Mouse (Mus musculus) liver, embryonic 14.5 days (tissue): ENCODE measurements around the gene Tef. TPM values are rescaled to one million over a fixed set of nuclear protein-coding genes. Genes with fewer than 3 reads are reported as not detected.

Experiments
- ATAC-seq: fragments of 200-750 bp; cut with Nextera tagmentation; 2 replicates; pipeline ENCODE4 v1.8.0; 2017; ENCODE audit warnings: moderate number of reproducible peaks, mild to moderate bottlenecking, moderate library complexity; ENCODE audit not compliant: insufficient read depth
- DNase-seq, 3 experiments: peaks; one replicate each; pipeline ENCODE4 v3.0.0-alpha.2; 2012 to 2013; ENCODE audit warnings: low read depth in 3 of 3, low spot score in 3 of 3
- H3K27ac ChIP-seq: fragments of 300-500 bp; sonication (generic); 2 replicates; pipeline ENCODE4 v1.5.1; 2014; ENCODE audit warnings: moderate library complexity, mild to moderate bottlenecking, control low read depth, inconsistent platforms
- H3K27me3 ChIP-seq: fragments of 300-500 bp; sonication (generic); 2 replicates; pipeline ENCODE4 v1.6.1; 2014; ENCODE audit warnings: mild to moderate bottlenecking, low read length, moderate library complexity; ENCODE audit not compliant: control insufficient read depth, insufficient read depth
- H3K36me3 ChIP-seq: fragments of 300-500 bp; sonication (generic); replicated peaks from 2 replicates; pipeline ENCODE4 v1.6.1; 2014; ENCODE audit warnings: low read depth; ENCODE audit not compliant: control insufficient read depth, insufficient read depth
- H3K4me1 ChIP-seq, 2 experiments: fragments of 200-500 bp in 1 of 2; fragments of 300-500 bp in 1 of 2; sonication (generic) in 1 of 2; replicated peaks; 2 replicates each; pipeline ENCODE4 v1.6.1; 2012 to 2014; ENCODE audit warnings: antibody characterized with exemption in 1 of 2, inconsistent platforms in 1 of 2, low read length in 1 of 2; ENCODE audit not compliant: control insufficient read depth in 2 of 2, insufficient read depth in 2 of 2
- H3K4me2 ChIP-seq: fragments of 300-500 bp; sonication (generic); 2 replicates; pipeline ENCODE4 v1.6.1; 2014; ENCODE audit warnings: low read depth, mild to moderate bottlenecking, control low read depth, moderate library complexity
- H3K4me3 ChIP-seq, 2 experiments: fragments of 200-500 bp in 1 of 2; fragments of 300-500 bp in 1 of 2; sonication (generic) in 1 of 2; 2 replicates each; pipeline ENCODE4 v1.5.1; 2012 to 2014; ENCODE audit warnings: low read depth in 2 of 2, low read length in 2 of 2, mild to moderate bottlenecking in 2 of 2, control low read depth in 1 of 2, inconsistent platforms in 1 of 2, moderate library complexity in 1 of 2; ENCODE audit not compliant: insufficient read depth in 1 of 2
- H3K9ac ChIP-seq: fragments of 300-500 bp; sonication (generic); replicated peaks from 2 replicates; pipeline ENCODE4 v1.6.1; 2014; ENCODE audit warnings: mild to moderate bottlenecking, control low read depth, moderate library complexity
- H3K9me3 ChIP-seq: fragments of 300-500 bp; sonication (generic); 2 replicates; pipeline ENCODE4 v1.6.1; 2016; ENCODE audit warnings: low read length, mixed read lengths; ENCODE audit not compliant: control insufficient read depth
- CTCF ChIP-seq: IDR thresholded peaks from 2 replicates; pipeline ENCODE4 v1.5.1; 2016; ENCODE audit warnings: antibody characterized with exemption, low read depth, control low read depth
- EP300 ChIP-seq: IDR thresholded peaks from 2 replicates; pipeline ENCODE4 v1.6.1; 2016; ENCODE audit warnings: antibody characterized with exemption, low read depth
- WGBS: fragments of 180-500 bp; shearing (Covaris S2); extraction: QIAGEN DNeasy Blood & Tissue Kit; methylation state at CpG from one replicate; pipeline ENCODE4 v1.1.7; 2014; ENCODE audit not compliant: insufficient replicate concordance; 5-methylcytosine and 5-hydroxymethylcytosine counted together
- polyA plus RNA-seq, 2 experiments: library from polyadenylated mRNA; depleted of rRNA in 1 of 2; stranded (reverse) in 1 of 2; unstranded in 1 of 2; fragments of >200 nt; fragmentation: Nextera tagmentation in 1 of 2; extraction: Ambion mirVana in 1 of 2; gene quantifications; 2 replicates each; pipeline versions ENCODE4 v1.2.1 to v1.2.3; 2012 to 2014

The Tef gene
- 4.4 and 5.1 TPM in 2 replicates for polyA plus RNA-seq (2012; rRNA removed)
- 2.7 and 5.0 TPM in 2 replicates for polyA plus RNA-seq (2014; fragmentation: Nextera tagmentation; extraction: Ambion mirVana)

DNA sequence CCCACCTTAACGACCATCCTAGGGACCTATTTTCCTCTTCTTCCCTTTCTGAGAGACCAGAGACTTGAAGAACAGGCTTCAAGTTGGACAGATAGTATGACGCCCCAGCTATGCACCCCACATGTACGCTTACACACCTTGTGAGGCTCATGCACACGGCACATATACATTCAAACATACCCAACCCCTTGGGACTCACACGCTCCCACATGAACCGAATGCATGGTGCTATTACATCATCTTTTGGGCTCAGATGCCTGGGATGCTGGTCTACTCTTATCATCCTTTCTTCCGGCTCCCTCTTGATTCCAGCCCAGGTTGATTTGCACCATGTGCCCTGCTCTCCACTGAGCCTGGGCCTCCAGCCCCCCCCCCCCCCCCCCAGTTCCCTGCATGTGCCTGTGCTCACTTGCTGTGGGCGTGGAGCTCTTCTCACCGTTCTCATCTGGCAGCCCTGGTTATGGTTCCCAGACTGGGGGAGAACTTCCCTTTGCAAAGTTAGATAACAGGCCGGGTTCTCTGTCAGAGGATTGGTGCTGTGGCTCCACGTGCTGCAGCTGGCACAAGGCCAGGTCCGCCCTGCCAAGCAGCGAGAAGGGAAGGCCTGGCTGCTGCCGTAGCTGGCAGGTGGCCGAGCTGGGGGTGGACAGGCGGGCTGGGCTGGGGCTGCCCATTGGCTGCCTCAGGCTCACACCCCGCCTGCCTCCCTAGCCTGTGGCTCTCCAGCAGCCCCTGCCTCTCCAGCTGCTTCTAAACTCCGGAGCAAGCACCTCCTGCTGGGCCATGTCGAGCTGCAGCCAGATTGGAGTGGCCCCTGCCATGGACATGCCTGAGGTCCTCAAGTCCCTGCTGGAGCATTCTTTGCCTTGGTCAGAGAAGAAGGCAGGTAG, at the start of gene Tef:
Gene Tef, plus strand, starts transcription at position 421 of the 890 bp plus-strand sequence.
- Histone ChIP-seq H3K27me3 (no peaks in the 10 kb centered on the region), H3K4me2 (peak within 1 kb of the TSS; percentile 73), H3K9me3 (no peaks in the 10 kb centered on the region), H3K36me3 (no peaks in the 10 kb centered on the region), H3K4me1 (peaks cover 15 to 21% of the 10 kb centered on the region in 2 experiments), H3K4me3 (peak within 1 kb of the TSS; percentile 31 to 42), H3K27ac (no peak within 1 kb of the TSS), H3K9ac (peak within 1 kb of the TSS; percentile 40; the same call in 1 of the 2 replicates)
- 16% methylated on average over 19 of the region's 19 CpGs for WGBS
- ATAC-seq: peak; percentile 87
- TF ChIP-seq EP300 (no peak), CTCF (peak; percentile 37; the same call in 1 of the 2 replicates)
- DNase-seq: peak; percentile 79 to 85 (median 82)

- Histone ChIP-seq H3K27ac (no peak overlapping the region), H3K9ac (no peak overlapping the region), H3K4me1 (no peaks in the 10 kb centered on the region; a peak in 1 of 4 replicates), H3K4me2 (no peak overlapping the region), H3K36me3 (no peaks in the 10 kb centered on the region), H3K27me3 (no peaks in the 10 kb centered on the region), H3K4me3 (no peak overlapping the region), H3K9me3 (no peaks in the 10 kb centered on the region)
- ATAC-seq (no peak), DNase-seq (no peak)
- WGBS: 56% methylated on average over 9 of the region's 9 CpGs
- TF ChIP-seq EP300 (no peak), CTCF (no peak)
These were observed 48.6 kb upstream of the Tef start for GRCm38 (mm10) chr15:81753669-81754068.

- H3K36me3 ChIP-seq: no peaks in the 10 kb centered on the region
- 83% methylated on average over 5 of the region's 5 CpGs for WGBS
These were observed 43.5 kb upstream of the Tef start for GRCm38 (mm10) chr15:81758701-81759100.

GRCm38 (mm10) chr15:81759542-81759941, 42.7 kb upstream of the Tef start:
- no peak overlapping the region for H3K27ac ChIP-seq
- peak; percentile 57; the same call in 1 of the 2 replicates for ATAC-seq
- 23% methylated on average over 3 of the region's 3 CpGs for WGBS

More at GRCm38 (mm10) chr15:81758701-81759100, 43.5 kb upstream of the Tef start:
- DNase-seq: no peak
- TF ChIP-seq CTCF (no peak), EP300 (no peak)
- Histone ChIP-seq H3K4me2 (no peak overlapping the region), H3K27me3 (no peaks in the 10 kb centered on the region), H3K9me3 (no peaks in the 10 kb centered on the region), H3K4me3 (no peak overlapping the region), H3K9ac (no peak overlapping the region), H3K27ac (no peak overlapping the region), H3K4me1 (peaks cover 13% of the 10 kb centered on the region in 2 experiments)
- ATAC-seq: no peak

More at GRCm38 (mm10) chr15:81759542-81759941, 42.7 kb upstream of the Tef start:
- no peak overlapping the region for H3K4me2 ChIP-seq
- TF ChIP-seq CTCF (no peak), EP300 (no peak)
- peaks cover 19 to 20% of the 10 kb centered on the region in 2 experiments for H3K4me1 ChIP-seq
- H3K9ac ChIP-seq: no peak overlapping the region; the same call in 1 of the 2 replicates
- no peaks in the 10 kb centered on the region for H3K9me3 ChIP-seq
- H3K27me3 ChIP-seq: no peaks in the 10 kb centered on the region
- H3K4me3 ChIP-seq: no peak overlapping the region
- H3K36me3 ChIP-seq: no peaks in the 10 kb centered on the region
- DNase-seq: no peak
